Mouse (Mus musculus): ENCODE data around the gene Tab3.

The Tab3 gene

GRCm38 (mm10) chrX:85573532-85574181 lies at the start of gene Tab3:
TSS of gene Tab3 (plus strand) at chrX:85574022.
- peak; percentile 97 for DNase-seq (ENCODE audit: low read depth, low spot score)

- DNase-seq (ENCODE audit: low read depth, low spot score) = no peak
These were observed 48.3 kb upstream of the Tab3 start for GRCm38 (mm10) chrX:85525545-85525944.

GRCm38 (mm10) chrX:85526263-85527019 lies 47.4 kb upstream of the Tab3 start:
- DNase-seq (ENCODE audit: low read depth, low spot score) = no peak

DNA sequence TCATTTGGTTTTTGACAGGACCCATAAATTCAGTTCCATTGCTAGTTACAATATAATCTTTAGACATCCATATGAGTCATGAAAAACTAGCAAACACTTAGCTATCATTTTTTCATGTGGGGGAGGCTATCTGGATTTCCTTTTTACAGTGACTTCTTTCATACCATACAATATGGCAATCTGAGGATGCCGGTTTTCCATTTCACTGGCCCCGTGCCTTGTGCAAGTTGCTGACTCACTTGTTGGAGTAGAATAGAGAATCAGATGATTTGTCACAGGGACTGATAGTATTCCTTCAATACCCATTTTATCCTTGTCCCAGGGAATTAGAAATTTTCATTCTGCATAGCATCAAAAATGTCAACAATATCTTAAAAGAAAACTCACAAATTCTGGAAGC lies 14.9 kb upstream of the Tab3 start:
- DNase-seq (ENCODE audit: low read depth, low spot score) = no peak

DNA sequence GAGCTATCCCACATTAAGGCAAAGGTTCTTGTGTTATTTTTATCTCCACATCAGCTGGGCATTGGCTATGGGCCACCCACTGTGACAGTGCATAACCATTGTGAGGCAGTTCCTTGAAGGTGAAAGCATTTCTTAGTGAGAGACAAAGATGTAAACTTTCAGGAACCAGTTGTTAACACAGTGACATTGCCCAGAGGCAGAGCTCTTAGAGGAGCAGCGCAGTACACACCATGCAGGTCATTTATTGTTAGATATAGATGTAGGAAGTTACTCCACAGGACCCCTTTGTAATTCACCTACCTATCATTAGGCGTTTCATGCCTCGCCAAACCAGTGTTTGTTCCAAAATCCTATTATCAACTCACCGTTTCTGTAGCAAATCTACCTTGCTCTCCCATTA lies 7.6 kb upstream of the Tab3 start:
- DNase-seq (ENCODE audit: low read depth, low spot score) = no peak

DNA sequence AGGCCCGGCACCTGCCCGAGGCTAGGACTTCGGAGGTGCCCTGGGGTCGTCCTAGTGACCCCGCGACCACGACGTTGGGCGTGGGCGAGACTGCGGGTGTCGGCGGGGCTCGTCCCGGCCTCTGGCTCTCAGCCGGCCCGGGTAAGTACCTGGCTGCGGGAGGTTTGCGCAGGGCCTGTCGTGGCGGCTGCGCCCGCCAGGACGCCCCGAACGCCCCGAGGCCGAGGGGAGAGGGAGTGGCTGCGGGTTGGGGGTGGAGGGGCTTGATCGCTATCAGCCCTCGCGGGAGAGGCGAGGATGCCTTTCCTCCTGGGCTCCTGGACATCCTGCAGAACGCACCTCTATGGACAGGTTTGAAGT lies 340 bp downstream of the Tab3 start:
- peak; percentile 54 for DNase-seq (ENCODE audit: low read depth, low spot score)

DNA sequence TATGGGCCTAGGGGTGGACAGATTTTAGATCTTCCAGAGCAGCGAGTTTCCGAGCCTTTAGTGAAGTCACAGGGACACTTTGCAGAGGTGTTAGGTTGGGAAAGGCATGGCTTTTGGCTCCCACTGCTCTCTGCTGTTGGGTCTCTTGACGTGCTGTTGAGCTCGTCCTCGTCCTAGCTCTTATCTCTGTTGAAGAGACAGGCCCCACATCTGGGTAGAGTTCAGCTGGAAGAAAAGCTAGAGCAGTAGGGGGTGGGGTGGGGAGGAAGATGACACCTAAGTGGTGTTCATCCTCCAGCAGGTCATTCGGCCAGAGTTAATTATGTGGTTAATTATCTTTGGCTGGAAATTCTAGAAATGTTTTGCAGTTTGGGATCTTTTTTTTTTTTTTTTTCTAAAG lies 2.5 kb downstream of the Tab3 start:
- no peak for DNase-seq (ENCODE audit: low read depth, low spot score)

DNA sequence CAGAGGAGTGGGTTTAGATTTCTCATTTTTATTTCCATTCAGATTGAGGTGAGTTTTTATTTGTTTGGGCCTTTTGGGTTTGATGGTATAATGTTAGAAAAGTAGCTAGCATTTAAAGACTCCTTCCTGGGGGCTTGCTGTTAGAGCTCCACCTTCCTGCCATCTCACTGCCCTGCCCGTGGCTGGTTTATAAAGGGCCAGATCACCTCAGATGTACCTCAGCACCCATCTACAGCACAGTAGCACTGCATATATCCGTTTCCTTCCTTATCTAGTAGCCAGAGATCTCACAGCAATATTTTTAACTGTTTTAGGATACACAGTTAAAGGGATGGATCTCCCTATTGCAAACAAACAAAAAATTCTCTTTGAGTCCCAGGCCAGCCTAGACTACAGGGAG lies 6.9 kb downstream of the Tab3 start:
- no peak for DNase-seq (ENCODE audit: low read depth, low spot score)

GRCm38 (mm10) chrX:85582517-85582916 lies 8.7 kb downstream of the Tab3 start:
- DNase-seq (ENCODE audit: low read depth, low spot score) = no peak

- no peak for DNase-seq (ENCODE audit: low read depth, low spot score)
These were observed 11.8 kb downstream of the Tab3 start for GRCm38 (mm10) chrX:85585575-85585974.

- DNase-seq (ENCODE audit: low read depth, low spot score) = no peak
These were observed 40.9 kb downstream of the Tab3 start for GRCm38 (mm10) chrX:85614701-85615100.

GRCm38 (mm10) chrX:85646204-85646777 lies 72.5 kb downstream of the Tab3 start:
- DNase-seq (ENCODE audit: low read depth, low spot score) = peak; percentile 40

GRCm38 (mm10) chrX:85676808-85677207 lies 103.0 kb downstream of the Tab3 start:
- peak; percentile 26 for DNase-seq (ENCODE audit: low read depth, low spot score)

DNA sequence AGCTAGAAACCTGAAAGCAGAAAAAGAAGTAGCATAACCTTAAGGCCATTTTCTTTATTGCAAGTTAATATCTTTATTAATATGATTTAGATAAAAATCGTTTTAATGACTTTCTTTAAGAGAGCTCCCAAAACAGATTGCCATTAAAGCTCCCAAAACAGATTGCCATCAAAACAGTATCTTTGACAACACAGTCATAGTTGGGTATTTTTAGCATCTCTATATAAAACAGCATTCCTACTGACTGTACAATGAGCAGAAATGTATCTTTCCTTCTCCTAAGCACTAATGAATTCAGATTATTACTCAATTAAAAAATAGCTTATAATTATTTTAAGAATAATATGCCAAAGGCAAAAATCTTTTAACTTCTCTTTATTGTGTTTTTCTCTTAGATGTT lies 108.3 kb downstream of the Tab3 start:
- no peak for DNase-seq (ENCODE audit: low read depth, low spot score)

DNA sequence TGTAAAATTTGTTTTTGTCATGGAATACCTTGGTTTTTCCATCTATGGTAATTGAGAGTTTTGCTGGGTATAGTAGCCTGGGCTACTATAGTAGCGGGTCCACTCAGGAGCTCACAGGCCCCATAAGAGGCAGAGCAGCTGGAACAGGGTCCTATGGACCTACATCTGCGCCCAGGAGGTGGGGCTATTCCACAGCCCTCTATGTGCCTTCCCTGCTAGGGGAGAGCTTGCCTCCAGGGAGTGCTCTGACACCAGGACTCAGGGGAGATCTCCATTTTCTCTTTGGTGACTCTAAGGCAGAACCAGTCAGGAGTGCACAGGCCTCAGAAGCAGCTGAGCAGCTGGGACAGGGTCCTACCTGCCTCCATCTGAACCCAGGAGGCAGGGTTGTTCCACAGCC lies 109.9 kb downstream of the Tab3 start:
- DNase-seq (ENCODE audit: low read depth, low spot score) = no peak
